Mouse (Mus musculus): ENCODE data around the gene Pfdn5. TPM values are rescaled to one million over a fixed set of nuclear protein-coding genes. Genes with fewer than 3 reads are reported as not detected.

Gene Pfdn5
- polyA plus RNA-seq (2016; fragmentation: Nextera tagmentation; extraction: Ambion mirVana), result 335 and 345 TPM in 2 replicates

DNA sequence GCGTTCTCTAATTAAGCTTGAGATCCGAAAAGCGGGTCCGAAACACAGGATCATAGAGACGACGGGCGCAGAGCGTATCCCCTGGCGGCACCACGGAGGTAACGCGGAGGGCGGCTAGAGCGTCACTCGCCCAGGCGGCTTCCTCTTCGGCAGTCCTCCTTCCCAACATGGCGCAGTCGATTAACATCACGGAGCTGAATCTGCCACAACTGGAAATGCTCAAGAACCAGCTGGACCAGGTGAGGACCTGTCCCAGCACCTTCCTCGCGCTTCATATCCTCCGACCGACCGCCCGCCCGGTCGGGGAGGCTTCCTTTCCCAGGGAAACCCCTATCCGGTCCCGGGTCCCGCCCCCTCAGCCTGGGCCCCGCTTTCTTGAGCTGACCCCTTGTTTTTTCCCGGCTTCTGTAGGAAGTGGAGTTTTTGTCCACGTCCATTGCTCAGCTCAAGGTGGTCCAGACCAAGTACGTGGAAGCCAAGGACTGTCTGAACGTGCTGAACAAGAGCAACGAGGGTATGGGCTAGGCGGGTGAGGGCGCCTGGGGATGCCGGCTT lies at the start of gene Pfdn5:
Gene Pfdn5, plus strand, starts transcription at position 95 of the 555 bp plus-strand sequence.
- Histone ChIP-seq H3K9me3 (replicated peaks) (no peaks in the 10 kb centered on the region), H3K27ac (replicated peaks) (peak within 1 kb of the TSS; percentile 89), H3K36me3 (peaks cover 69% of the 10 kb centered on the region), H3K4me1 (peaks cover 16% of the 10 kb centered on the region), H3K4me3 (peak within 1 kb of the TSS; percentile 85), H3K27me3 (ENCODE audit: low read depth, poor library complexity, severe bottlenecking) (no peaks in the 10 kb centered on the region)
- WGBS, result under 1% methylated on average over 40 of the region's 40 CpGs
- DNase-seq (ENCODE audit: low spot score), result peak; percentile 82

DNA sequence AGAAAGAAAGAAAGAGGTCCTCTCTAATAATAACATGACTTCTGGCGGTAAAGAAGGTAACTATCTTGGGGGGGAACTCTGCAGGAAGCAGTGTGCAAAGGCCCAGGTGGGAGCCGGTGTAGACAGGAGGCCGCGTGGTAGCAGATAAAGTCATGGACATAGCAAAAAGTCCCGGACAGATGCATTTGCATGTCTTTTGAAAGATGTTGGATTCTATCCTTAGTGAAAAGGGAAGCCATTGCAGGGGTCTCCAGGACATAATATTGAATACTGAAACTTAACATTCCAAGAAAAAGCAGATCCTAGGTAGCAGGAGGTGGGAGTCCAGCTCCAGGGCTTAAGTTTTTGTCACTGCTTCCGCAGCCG lies 47.2 kb upstream of the Pfdn5 start:
- no peak for DNase-seq (ENCODE audit: low spot score)
- H3K27ac ChIP-seq (replicated peaks), result peak overlapping the region; percentile 94
- peaks cover 24% of the 10 kb centered on the region for H3K4me1 ChIP-seq
- peak overlapping the region; percentile 95 for H3K4me3 ChIP-seq
- H3K36me3 ChIP-seq, result peaks cover 27% of the 10 kb centered on the region
- no peaks in the 10 kb centered on the region for H3K9me3 ChIP-seq (replicated peaks)
- 38% methylated on average over 7 of the region's 7 CpGs for WGBS
- H3K27me3 ChIP-seq (ENCODE audit: low read depth, poor library complexity, severe bottlenecking), result no peaks in the 10 kb centered on the region

DNA sequence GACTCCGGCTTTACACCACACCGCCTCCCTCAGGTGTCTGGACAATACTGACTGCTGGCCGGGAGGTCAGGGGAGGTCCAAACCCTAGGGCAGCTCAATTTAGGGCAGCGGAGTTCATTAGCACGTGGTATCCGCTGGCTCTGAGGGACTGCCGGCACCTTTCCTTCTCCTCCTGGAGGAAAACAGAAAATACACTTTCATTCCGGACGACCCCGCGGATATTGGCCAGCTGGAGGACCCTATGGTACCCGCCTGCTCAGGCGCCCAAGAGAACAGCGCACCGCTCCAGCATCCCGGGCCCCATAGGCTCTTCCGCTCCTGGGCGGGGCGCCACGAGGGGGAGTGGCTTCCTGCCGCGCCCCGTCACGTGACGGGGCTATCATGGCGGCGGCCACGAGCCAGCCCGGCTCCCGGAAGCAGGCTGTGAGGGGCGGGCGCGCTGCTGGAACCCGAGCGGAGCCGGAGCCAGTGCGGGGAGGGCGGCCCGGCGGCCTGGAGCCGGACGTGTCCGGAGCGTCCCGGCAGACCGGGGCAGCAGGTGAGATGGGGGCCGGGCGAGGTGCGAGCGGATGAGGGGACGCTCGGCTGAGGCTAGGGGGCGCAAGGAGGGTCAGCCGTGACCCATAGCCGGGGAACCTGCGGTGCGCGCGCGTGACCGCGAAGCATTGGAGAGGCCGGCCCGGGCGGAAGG lies 46.7 kb upstream of the Pfdn5 start, which contains the start of gene Mfsd5:
Gene Mfsd5, plus strand, starts transcription at position 363 of the 691 bp plus-strand sequence.
- Histone ChIP-seq H3K27ac (replicated peaks) (peak within 1 kb of the TSS; percentile 94), H3K27me3 (ENCODE audit: low read depth, poor library complexity, severe bottlenecking) (no peaks in the 10 kb centered on the region), H3K4me1 (peaks cover 24% of the 10 kb centered on the region), H3K4me3 (peak within 1 kb of the TSS; percentile 95), H3K9me3 (replicated peaks) (no peaks in the 10 kb centered on the region), H3K36me3 (peaks cover 27% of the 10 kb centered on the region)
- under 1% methylated on average over 65 of the region's 65 CpGs for WGBS
- DNase-seq (ENCODE audit: low spot score), result peak; percentile 93

DNA sequence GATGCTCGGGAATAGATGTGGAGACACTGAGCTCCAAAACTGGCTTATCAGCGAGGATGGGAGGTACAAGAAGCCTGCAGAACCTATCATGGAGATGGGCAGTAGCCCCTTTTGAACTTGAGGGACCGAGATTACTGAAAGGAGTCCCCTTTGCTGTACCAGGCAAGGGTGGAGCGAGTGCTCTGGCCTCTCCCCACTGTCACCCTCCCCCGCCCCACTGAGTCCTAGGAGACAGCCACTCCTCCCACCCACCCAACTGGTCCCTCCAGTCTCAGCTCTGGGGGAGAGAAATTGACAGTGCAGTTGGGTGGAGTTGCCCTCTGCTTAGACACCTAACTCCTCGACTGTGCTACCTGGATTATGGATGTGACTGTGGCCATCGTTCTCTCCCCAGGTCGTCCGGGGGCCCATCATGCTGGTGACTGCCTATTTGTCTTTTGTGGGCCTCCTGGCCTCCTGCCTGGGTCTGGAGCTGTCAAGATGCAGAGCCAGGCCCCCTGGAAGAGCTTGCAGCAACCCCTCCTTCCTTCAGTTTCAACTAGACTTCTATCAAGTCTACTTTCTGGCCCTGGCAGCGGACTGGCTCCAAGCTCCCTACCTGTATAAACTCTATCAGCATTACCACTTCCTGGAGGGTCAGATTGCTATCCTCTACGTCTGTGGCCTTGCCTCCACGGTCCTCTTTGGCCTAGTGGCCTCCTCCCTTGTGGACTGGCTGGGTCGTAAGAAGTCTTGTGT lies 46.0 kb upstream of the Pfdn5 start:
- WGBS, result 34% methylated on average over 13 of the region's 13 CpGs
- no peak for DNase-seq (ENCODE audit: low spot score)
- Histone ChIP-seq H3K36me3 (peaks cover 27% of the 10 kb centered on the region), H3K27ac (replicated peaks) (peak overlapping the region; percentile 94), H3K27me3 (ENCODE audit: low read depth, poor library complexity, severe bottlenecking) (no peaks in the 10 kb centered on the region), H3K9me3 (replicated peaks) (no peaks in the 10 kb centered on the region), H3K4me3 (peak overlapping the region; percentile 95), H3K4me1 (peaks cover 24% of the 10 kb centered on the region)

DNA sequence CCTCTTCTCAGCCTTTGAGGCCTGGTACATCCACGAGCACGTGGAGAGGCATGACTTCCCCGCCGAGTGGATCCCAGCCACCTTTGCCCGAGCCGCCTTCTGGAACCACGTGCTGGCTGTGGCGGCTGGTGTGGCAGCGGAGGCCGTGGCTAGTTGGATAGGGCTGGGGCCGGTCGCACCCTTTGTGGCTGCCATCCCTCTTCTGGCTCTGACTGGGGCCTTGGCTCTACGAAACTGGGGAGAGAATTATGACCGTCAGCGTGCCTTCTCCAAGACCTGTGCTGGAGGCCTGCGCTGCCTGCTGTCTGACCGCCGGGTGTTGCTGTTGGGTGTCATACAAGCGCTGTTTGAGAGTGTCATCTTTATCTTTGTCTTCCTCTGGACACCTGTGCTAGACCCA lies 45.3 kb upstream of the Pfdn5 start:
- H3K27me3 ChIP-seq (ENCODE audit: low read depth, poor library complexity, severe bottlenecking), result no peaks in the 10 kb centered on the region
- H3K4me1 ChIP-seq, result peaks cover 24% of the 10 kb centered on the region
- H3K27ac ChIP-seq (replicated peaks), result no peak overlapping the region
- DNase-seq (ENCODE audit: low spot score), result no peak
- H3K36me3 ChIP-seq, result peaks cover 27% of the 10 kb centered on the region
- 97% methylated on average over 19 of the region's 19 CpGs for WGBS
- peak overlapping the region; percentile 95 for H3K4me3 ChIP-seq
- no peaks in the 10 kb centered on the region for H3K9me3 ChIP-seq (replicated peaks)

DNA sequence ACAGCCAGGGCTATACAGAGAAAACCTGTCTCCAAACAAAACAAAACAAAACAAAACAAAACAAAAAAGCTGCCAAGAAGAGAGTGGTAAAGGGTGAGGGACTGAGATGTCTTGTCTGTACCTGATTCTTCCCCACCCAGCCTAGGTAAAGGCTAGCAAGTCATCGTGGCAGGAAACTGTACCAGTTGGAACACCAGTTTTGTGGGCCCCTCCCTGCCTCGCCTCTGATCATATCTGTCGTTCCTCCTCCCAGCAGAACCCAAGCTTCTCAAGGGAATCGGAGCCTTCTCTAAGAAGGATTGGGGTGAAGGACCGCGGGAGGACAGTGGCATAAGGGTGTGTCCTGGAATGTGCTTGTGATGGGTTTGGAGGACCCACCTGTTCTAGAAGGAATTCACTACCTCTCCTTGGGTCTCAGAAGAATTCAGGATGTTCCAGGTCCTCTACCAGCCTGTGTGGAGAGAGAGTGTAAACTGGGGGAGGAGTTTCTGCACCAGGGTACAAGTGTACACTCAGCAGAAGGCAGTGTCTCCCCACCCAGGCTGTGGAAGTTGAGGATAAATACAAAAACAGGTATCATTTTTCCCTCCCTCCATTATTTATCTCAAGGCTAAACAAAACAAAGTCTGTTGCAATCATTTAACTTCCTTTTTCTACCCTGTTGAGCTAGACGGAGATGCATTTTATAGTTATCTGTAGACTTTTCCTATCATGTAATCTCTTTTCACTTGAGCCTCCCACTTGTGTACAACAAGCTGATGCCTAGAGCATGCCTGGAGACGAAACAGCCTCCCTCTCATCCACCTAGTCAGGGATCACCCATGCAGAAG lies 43.2 kb upstream of the Pfdn5 start:
- H3K4me1 ChIP-seq, result peaks cover 24% of the 10 kb centered on the region
- H3K27me3 ChIP-seq (ENCODE audit: low read depth, poor library complexity, severe bottlenecking), result no peaks in the 10 kb centered on the region
- no peak for DNase-seq (ENCODE audit: low spot score)
- 86% methylated on average over 8 of the region's 8 CpGs for WGBS
- no peak overlapping the region for H3K4me3 ChIP-seq
- H3K36me3 ChIP-seq, result peaks cover 27% of the 10 kb centered on the region
- no peaks in the 10 kb centered on the region for H3K9me3 ChIP-seq (replicated peaks)
- no peak overlapping the region for H3K27ac ChIP-seq (replicated peaks)

DNA sequence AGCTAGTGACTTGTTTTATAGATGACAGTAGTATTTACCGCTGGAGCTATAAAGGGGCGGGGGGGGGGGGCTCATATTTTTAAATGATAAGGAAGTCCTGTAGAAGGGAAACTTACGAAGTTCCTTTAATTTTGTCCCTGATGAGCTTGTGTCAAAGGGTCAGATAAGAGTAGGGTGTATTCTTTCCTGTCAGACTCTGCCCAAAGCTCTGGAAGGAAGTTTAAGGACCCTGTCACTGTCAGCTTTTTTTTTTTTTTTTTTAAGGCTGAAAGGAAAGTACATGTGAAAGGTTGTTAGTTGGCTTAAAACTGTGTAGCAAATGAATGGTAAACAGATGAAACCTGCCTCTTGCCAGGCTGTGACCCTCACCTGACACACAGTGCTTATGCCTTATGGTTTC lies 42.3 kb upstream of the Pfdn5 start:
- no peaks in the 10 kb centered on the region for H3K27me3 ChIP-seq (ENCODE audit: low read depth, poor library complexity, severe bottlenecking)
- WGBS, result 81% methylated on average over 3 of the region's 3 CpGs
- H3K27ac ChIP-seq (replicated peaks), result no peak overlapping the region
- H3K36me3 ChIP-seq, result peaks cover 27% of the 10 kb centered on the region
- no peak for DNase-seq (ENCODE audit: low spot score)
- H3K9me3 ChIP-seq (replicated peaks), result no peaks in the 10 kb centered on the region
- no peak overlapping the region for H3K4me3 ChIP-seq
- H3K4me1 ChIP-seq, result peaks cover 21% of the 10 kb centered on the region

DNA sequence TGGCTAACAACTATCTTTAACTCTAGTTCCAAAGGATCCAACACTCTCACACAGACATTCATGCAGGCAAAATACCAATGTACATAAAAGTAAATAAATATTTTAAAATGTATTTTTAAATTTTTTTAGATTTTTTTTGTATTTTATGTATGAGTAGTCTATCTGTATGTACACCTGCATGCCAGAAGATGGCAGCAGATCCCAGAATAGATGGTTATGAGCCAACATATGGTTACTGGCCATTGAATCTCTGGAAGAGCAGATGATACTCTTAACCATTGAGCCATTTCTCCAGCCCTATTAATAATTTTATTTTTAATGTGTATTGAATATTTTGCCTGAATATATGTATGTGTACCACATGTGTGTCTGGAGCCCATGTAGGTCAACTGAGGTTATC lies 38.5 kb upstream of the Pfdn5 start:
- no peak for DNase-seq (ENCODE audit: low spot score)
- no peak overlapping the region for H3K27ac ChIP-seq (replicated peaks)
- H3K36me3 ChIP-seq, result peaks cover 5% of the 10 kb centered on the region
- no peaks in the 10 kb centered on the region for H3K9me3 ChIP-seq (replicated peaks)
- no peaks in the 10 kb centered on the region for H3K4me1 ChIP-seq
- H3K27me3 ChIP-seq (ENCODE audit: low read depth, poor library complexity, severe bottlenecking), result no peaks in the 10 kb centered on the region
- H3K4me3 ChIP-seq, result no peak overlapping the region

DNA sequence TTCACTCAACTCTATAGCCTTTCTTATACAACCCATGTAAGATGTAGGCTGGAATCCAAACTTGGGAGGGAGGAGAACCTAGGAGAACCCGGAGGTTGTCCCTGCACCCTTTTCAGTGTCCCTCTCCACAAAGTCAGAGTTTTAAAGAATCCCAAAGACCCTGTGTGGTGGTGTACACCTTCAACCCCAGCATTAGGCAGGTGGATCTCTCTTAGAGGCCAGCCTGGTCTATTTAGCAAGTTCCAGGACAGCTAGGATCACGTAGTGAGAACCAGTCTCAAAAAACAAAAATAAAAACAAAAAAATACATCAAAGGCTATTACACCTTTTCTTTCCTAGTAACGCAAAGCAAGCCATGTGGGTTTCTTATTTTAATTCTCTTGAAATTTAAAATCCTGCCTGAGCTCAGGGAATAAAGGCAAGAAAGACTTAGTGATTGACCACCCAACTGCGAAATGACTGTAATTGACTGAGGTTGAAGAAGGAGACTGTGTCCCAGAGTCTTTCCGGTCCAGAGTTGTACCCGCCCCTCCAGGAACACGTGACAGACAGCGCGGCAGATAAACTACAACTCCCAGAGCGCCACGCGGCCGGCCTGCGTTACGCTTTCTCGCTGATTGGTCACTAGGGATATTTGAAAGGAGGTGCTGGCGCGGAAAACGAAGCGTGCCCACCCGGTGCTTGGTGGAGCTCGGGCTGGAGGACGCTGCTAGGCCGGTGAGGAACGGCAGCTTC lies 30.1 kb upstream of the Pfdn5 start, which contains the start of gene Espl1:
Gene Espl1, plus strand, starts transcription at position 634 of the 735 bp plus-strand sequence.
- Histone ChIP-seq H3K27me3 (ENCODE audit: low read depth, poor library complexity, severe bottlenecking) (no peaks in the 10 kb centered on the region), H3K4me1 (peaks cover 13% of the 10 kb centered on the region), H3K27ac (replicated peaks) (peak within 1 kb of the TSS; percentile 86), H3K9me3 (replicated peaks) (no peaks in the 10 kb centered on the region), H3K36me3 (peaks cover 32% of the 10 kb centered on the region), H3K4me3 (peak within 1 kb of the TSS; percentile 81)
- DNase-seq (ENCODE audit: low spot score), result peak; percentile 97
- 7% methylated on average over 25 of the region's 25 CpGs for WGBS

DNA sequence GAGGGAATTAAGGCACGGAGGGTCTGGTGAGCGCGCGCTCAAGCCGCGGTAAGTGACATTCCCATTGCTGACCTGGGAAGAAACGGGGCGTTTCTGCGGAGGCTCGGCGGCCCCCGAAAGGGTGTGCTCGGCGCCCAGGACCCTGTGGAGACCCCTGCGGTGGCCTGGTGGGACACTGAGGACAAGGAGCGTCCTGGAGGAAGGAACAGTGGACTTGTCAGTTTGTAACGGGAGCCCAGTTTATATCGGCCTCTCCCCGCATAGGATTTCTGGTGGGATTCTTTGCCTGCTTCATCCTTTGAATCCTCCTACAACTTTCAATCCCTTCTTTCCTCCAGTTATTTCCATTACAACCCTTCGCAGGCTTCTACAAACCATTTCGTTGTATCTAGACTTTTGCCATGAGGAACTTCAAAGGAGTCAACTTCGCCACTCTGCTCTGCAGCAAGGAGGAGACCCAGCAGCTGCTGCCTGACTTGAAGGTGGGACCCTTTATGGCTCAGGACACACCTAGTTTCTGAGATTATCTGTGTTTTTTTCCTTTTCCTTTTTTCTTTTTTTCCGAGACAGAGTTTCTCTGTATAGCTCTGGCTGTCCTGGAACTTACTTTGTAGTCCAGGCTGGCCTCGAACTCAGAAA lies 29.4 kb upstream of the Pfdn5 start:
- Histone ChIP-seq H3K4me1 (peaks cover 13% of the 10 kb centered on the region), H3K27me3 (ENCODE audit: low read depth, poor library complexity, severe bottlenecking) (no peaks in the 10 kb centered on the region), H3K4me3 (peak overlapping the region; percentile 81), H3K27ac (replicated peaks) (peak overlapping the region; percentile 86), H3K36me3 (peaks cover 39% of the 10 kb centered on the region), H3K9me3 (replicated peaks) (no peaks in the 10 kb centered on the region)
- DNase-seq (ENCODE audit: low spot score), result no peak
- WGBS, result 5% methylated on average over 24 of the region's 24 CpGs

DNA sequence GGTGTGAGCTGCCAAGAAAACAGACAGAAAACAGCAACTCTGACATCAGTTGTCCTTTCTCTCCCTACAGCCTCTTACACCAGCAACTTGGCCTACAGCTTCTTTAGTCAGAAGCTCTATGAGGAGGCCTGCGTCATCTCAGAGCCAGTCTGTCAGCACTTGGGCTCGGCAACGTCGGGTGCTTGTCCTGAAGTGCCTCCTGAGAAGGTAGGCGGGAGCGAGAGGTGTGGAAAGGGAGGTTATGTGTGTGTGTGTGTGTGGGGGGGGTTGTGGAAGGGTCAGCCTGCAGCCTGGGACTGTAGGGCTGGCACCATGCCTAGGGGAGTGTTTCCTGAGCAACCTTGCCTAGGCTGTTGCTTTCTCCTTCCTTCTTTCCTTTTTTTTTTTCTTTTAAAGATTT lies 23.4 kb upstream of the Pfdn5 start:
- no peaks in the 10 kb centered on the region for H3K27me3 ChIP-seq (ENCODE audit: low read depth, poor library complexity, severe bottlenecking)
- H3K9me3 ChIP-seq (replicated peaks), result no peaks in the 10 kb centered on the region
- H3K36me3 ChIP-seq, result peaks cover 96% of the 10 kb centered on the region
- H3K4me3 ChIP-seq, result no peak overlapping the region
- H3K27ac ChIP-seq (replicated peaks), result no peak overlapping the region
- H3K4me1 ChIP-seq, result no peaks in the 10 kb centered on the region
- DNase-seq (ENCODE audit: low spot score), result no peak
- 93% methylated on average over 6 of the region's 6 CpGs for WGBS
